Mouse (Mus musculus): ENCODE results near the gene Kcnn1. TPM values are rescaled to one million over a fixed set of nuclear protein-coding genes. Genes with fewer than 3 reads are reported as not detected.
A peak's percentile ranks its signal among the peaks of the same experiment; 100 is the strongest.

Kcnn1 gene
- polyA plus RNA-seq, 1 experiment: 3.2 TPM

GRCm38 (mm10) chr8:70873364-70873985 is 10.4 kb upstream of the Kcnn1 start, which contains the start of gene Ccdc124:
Ccdc124 (minus strand) TSS chr8:70873935.
- peak within 1 kb of the TSS; percentile 86 for H3K4me3 ChIP-seq (ENCODE audit: insufficient read depth, poor library complexity, severe bottlenecking)

GRCm38 (mm10) chr8:70872643-70873363 is 9.7 kb upstream of the Kcnn1 start:
- Histone ChIP-seq H3ac (ENCODE audit: control insufficient read depth, insufficient read length, low read depth) (peak overlapping the region; percentile 85), H3K79me3 (ENCODE audit: low read depth) (peaks cover 9% of the 10 kb centered on the region), H3K4me3 (ENCODE audit: insufficient read depth, poor library complexity, severe bottlenecking) (peak overlapping the region; percentile 86), H3K36me3 (ENCODE audit: control insufficient read depth, insufficient read depth) (peaks cover under 1% of the 10 kb centered on the region), H3K79me2 (ENCODE audit: control insufficient read depth, insufficient read depth) (peaks cover 27% of the 10 kb centered on the region), H3K27me3 (ENCODE audit: control insufficient read depth, insufficient read depth, insufficient read length) (no peaks in the 10 kb centered on the region)
- TF ChIP-seq USF1 (IDR thresholded peaks at IDR 0.05; ENCODE audit: low read depth) (no peak), CEBPB (IDR thresholded peaks at IDR 0.05; ENCODE audit: low read depth) (no peak), MAX (IDR thresholded peaks at IDR 0.05) (no peak), CTCF (IDR thresholded peaks at IDR 0.05; ENCODE audit: control insufficient read depth, insufficient read depth, insufficient read length) (no peak), MYOG (IDR thresholded peaks at IDR 0.05; ENCODE audit: control insufficient read depth, extremely low read depth, insufficient read length) (no peak), FOSL1 (IDR thresholded peaks at IDR 0.05; ENCODE audit: insufficient read depth, low read length, poor library complexity, severe bottlenecking) (no peak), MYOD1 (IDR thresholded peaks at IDR 0.05; ENCODE audit: control insufficient read depth, insufficient read length, low read depth) (no peak)

More at GRCm38 (mm10) chr8:70873364-70873985, 10.4 kb upstream of the Kcnn1 start, which contains the start of gene Ccdc124:
- Histone ChIP-seq H3ac (ENCODE audit: control insufficient read depth, insufficient read length, low read depth) (peak within 1 kb of the TSS; percentile 85), H3K79me2 (ENCODE audit: control insufficient read depth, insufficient read depth) (peaks cover 27% of the 10 kb centered on the region), H3K27me3 (ENCODE audit: control insufficient read depth, insufficient read depth, insufficient read length) (no peaks in the 10 kb centered on the region), H3K36me3 (ENCODE audit: control insufficient read depth, insufficient read depth) (no peaks in the 10 kb centered on the region), H3K79me3 (ENCODE audit: low read depth) (peaks cover 9% of the 10 kb centered on the region)
- TF ChIP-seq USF1 (IDR thresholded peaks at IDR 0.05; ENCODE audit: low read depth) (no peak), CTCF (IDR thresholded peaks at IDR 0.05; ENCODE audit: control insufficient read depth, insufficient read depth, insufficient read length) (peak; percentile 93)

- H3K79me3 ChIP-seq (ENCODE audit: low read depth): peaks cover 9% of the 10 kb centered on the region
- H3K79me2 ChIP-seq (ENCODE audit: control insufficient read depth, insufficient read depth): peaks cover 27% of the 10 kb centered on the region
- TF ChIP-seq USF1 (IDR thresholded peaks at IDR 0.05; ENCODE audit: low read depth) (no peak), CTCF (IDR thresholded peaks at IDR 0.05; ENCODE audit: control insufficient read depth, insufficient read depth, insufficient read length) (no peak), MAX (IDR thresholded peaks at IDR 0.05) (no peak), MYOD1 (IDR thresholded peaks at IDR 0.05; ENCODE audit: control insufficient read depth, insufficient read length, low read depth) (no peak), CEBPB (IDR thresholded peaks at IDR 0.05; ENCODE audit: low read depth) (no peak), FOSL1 (IDR thresholded peaks at IDR 0.05; ENCODE audit: insufficient read depth, low read length, poor library complexity, severe bottlenecking) (no peak), MYOG (IDR thresholded peaks at IDR 0.05; ENCODE audit: control insufficient read depth, extremely low read depth, insufficient read length) (no peak)
- peaks cover 6% of the 10 kb centered on the region for H3K36me3 ChIP-seq (ENCODE audit: control insufficient read depth, insufficient read depth)
- H3ac ChIP-seq (ENCODE audit: control insufficient read depth, insufficient read length, low read depth): no peak overlapping the region
- H3K27me3 ChIP-seq (ENCODE audit: control insufficient read depth, insufficient read depth, insufficient read length): no peaks in the 10 kb centered on the region
- no peak overlapping the region for H3K4me3 ChIP-seq (ENCODE audit: insufficient read depth, poor library complexity, severe bottlenecking)
Observed at GRCm38 (mm10) chr8:70871195-70871807, 8.2 kb upstream of the Kcnn1 start.

- H3ac ChIP-seq (ENCODE audit: control insufficient read depth, insufficient read length, low read depth): no peak overlapping the region
- peaks cover 9% of the 10 kb centered on the region for H3K79me3 ChIP-seq (ENCODE audit: low read depth)
- H3K36me3 ChIP-seq (ENCODE audit: control insufficient read depth, insufficient read depth): peaks cover 6% of the 10 kb centered on the region
- peaks cover 27% of the 10 kb centered on the region for H3K79me2 ChIP-seq (ENCODE audit: control insufficient read depth, insufficient read depth)
- no peak overlapping the region for H3K4me3 ChIP-seq (ENCODE audit: insufficient read depth, poor library complexity, severe bottlenecking)
- TF ChIP-seq CEBPB (IDR thresholded peaks at IDR 0.05; ENCODE audit: low read depth) (no peak), CTCF (IDR thresholded peaks at IDR 0.05; ENCODE audit: control insufficient read depth, insufficient read depth, insufficient read length) (peak; percentile 96)
- no peaks in the 10 kb centered on the region for H3K27me3 ChIP-seq (ENCODE audit: control insufficient read depth, insufficient read depth, insufficient read length)
Observed at GRCm38 (mm10) chr8:70869601-70870041, 6.6 kb upstream of the Kcnn1 start.

- Histone ChIP-seq H3ac (ENCODE audit: control insufficient read depth, insufficient read length, low read depth) (no peak overlapping the region), H3K36me3 (ENCODE audit: control insufficient read depth, insufficient read depth) (peaks cover 6% of the 10 kb centered on the region), H3K79me3 (ENCODE audit: low read depth) (peaks cover 9% of the 10 kb centered on the region), H3K27me3 (ENCODE audit: control insufficient read depth, insufficient read depth, insufficient read length) (no peaks in the 10 kb centered on the region), H3K79me2 (ENCODE audit: control insufficient read depth, insufficient read depth) (peaks cover 27% of the 10 kb centered on the region), H3K4me3 (ENCODE audit: insufficient read depth, poor library complexity, severe bottlenecking) (no peak overlapping the region)
- TF ChIP-seq MYOD1 (IDR thresholded peaks at IDR 0.05; ENCODE audit: control insufficient read depth, insufficient read length, low read depth) (no peak), MAX (IDR thresholded peaks at IDR 0.05) (no peak), CEBPB (IDR thresholded peaks at IDR 0.05; ENCODE audit: low read depth) (no peak), CTCF (IDR thresholded peaks at IDR 0.05; ENCODE audit: control insufficient read depth, insufficient read depth, insufficient read length) (no peak), MYOG (IDR thresholded peaks at IDR 0.05; ENCODE audit: control insufficient read depth, extremely low read depth, insufficient read length) (no peak), USF1 (IDR thresholded peaks at IDR 0.05; ENCODE audit: low read depth) (no peak), FOSL1 (IDR thresholded peaks at IDR 0.05; ENCODE audit: insufficient read depth, low read length, poor library complexity, severe bottlenecking) (no peak)
Observed at GRCm38 (mm10) chr8:70869199-70869571, 6.1 kb upstream of the Kcnn1 start.
